Mouse (Mus musculus): ENCODE results near the gene N4bp3. TPM values are rescaled to one million over a fixed set of nuclear protein-coding genes. Genes with fewer than 3 reads are reported as not detected.
A peak's percentile ranks its signal among the peaks of the same experiment; 100 is the strongest.

Gene N4bp3
- total RNA-seq, 1 experiment = 23.7 TPM

GRCm38 (mm10) chr11:51606447-51607095, 44.1 kb downstream of the N4bp3 start, which contains the start of gene Hnrnpab:
Gene Hnrnpab (minus strand): TSS chr11:51606847.
- DNase-seq (ENCODE audit: low read depth, low spot score) = peak; percentile 94
- peak within 1 kb of the TSS; percentile 70 to 94 for H3K4me3 ChIP-seq (ENCODE audit: insufficient read depth in 1 of 2, low read depth in 1 of 2, low read length in 2 of 2, poor library complexity in 1 of 2, severe bottlenecking in 1 of 2)
- peaks cover 43% of the 10 kb centered on the region for H3K36me3 ChIP-seq (ENCODE audit: control insufficient read depth, insufficient read depth, low read length, poor library complexity, severe bottlenecking)

GRCm38 (mm10) chr11:51605602-51606446, 44.8 kb downstream of the N4bp3 start:
- H3K27ac ChIP-seq (ENCODE audit: insufficient read depth, low read depth, low read length, poor library complexity, severe bottlenecking) = peak overlapping the region; percentile 89
- peak; percentile 69 for DNase-seq (ENCODE audit: low read depth, low spot score)
- TF ChIP-seq HCFC1 (IDR thresholded peaks at IDR 0.05; ENCODE audit: borderline replicate concordance, insufficient read depth, low read length) (peak; percentile 54), ZC3H11A (IDR thresholded peaks at IDR 0.05; ENCODE audit: borderline replicate concordance, low read depth, low read length) (no peak), ZNF384 (IDR thresholded peaks at IDR 0.05; ENCODE audit: low read depth, low read length) (no peak), CHD2 (IDR thresholded peaks at IDR 0.05; ENCODE audit: low read depth, low read length) (no peak)
- in situ Hi-C loops (cut with MboI; ENCODE audit: low sequenced_read_pairs in 2 of 2, unreplicated experiment in 2 of 2) = no loop called here
- peak overlapping the region; percentile 98 for H3K9ac ChIP-seq (ENCODE audit: insufficient read depth, low read depth, low read length, poor library complexity, severe bottlenecking)
- H3K4me1 ChIP-seq (ENCODE audit: control insufficient read depth in 2 of 2, insufficient read depth in 2 of 2, low read length in 2 of 2, poor library complexity in 1 of 2) = peaks cover 4 to 7% of the 10 kb centered on the region in 2 experiments; a peak in 2 of 4 replicates
- no peaks in the 10 kb centered on the region for H3K9me3 ChIP-seq (ENCODE audit: control insufficient read depth, insufficient read depth, low read depth, low read length)
- peaks cover 50% of the 10 kb centered on the region for H3K36me3 ChIP-seq (ENCODE audit: control insufficient read depth, insufficient read depth, low read length, poor library complexity, severe bottlenecking)
- H3K4me3 ChIP-seq (ENCODE audit: insufficient read depth in 1 of 2, low read depth in 1 of 2, low read length in 2 of 2, poor library complexity in 1 of 2, severe bottlenecking in 1 of 2) = peak overlapping the region; percentile 70 to 94

More at GRCm38 (mm10) chr11:51606447-51607095, 44.1 kb downstream of the N4bp3 start, which contains the start of gene Hnrnpab:
- H3K4me1 ChIP-seq (ENCODE audit: control insufficient read depth in 2 of 2, insufficient read depth in 2 of 2, low read length in 2 of 2, poor library complexity in 1 of 2) = peaks cover 4 to 7% of the 10 kb centered on the region in 2 experiments; a peak in 2 of 4 replicates
- H3K27ac ChIP-seq (ENCODE audit: insufficient read depth, low read depth, low read length, poor library complexity, severe bottlenecking) = peak within 1 kb of the TSS; percentile 89
- in situ Hi-C loops (cut with MboI; ENCODE audit: low sequenced_read_pairs in 2 of 2, unreplicated experiment in 2 of 2) = no loop called here
- peak within 1 kb of the TSS; percentile 98 for H3K9ac ChIP-seq (ENCODE audit: insufficient read depth, low read depth, low read length, poor library complexity, severe bottlenecking)
- H3K9me3 ChIP-seq (ENCODE audit: control insufficient read depth, insufficient read depth, low read depth, low read length) = no peaks in the 10 kb centered on the region
- TF ChIP-seq ZNF384 (IDR thresholded peaks at IDR 0.05; ENCODE audit: low read depth, low read length) = no peak
- TF ChIP-seq CHD2 (IDR thresholded peaks at IDR 0.05; ENCODE audit: low read depth, low read length) = peak; percentile 94
- TF ChIP-seq MAFK (IDR thresholded peaks at IDR 0.05; ENCODE audit: insufficient read depth, low read depth, low read length) = no peak
- TF ChIP-seq ZC3H11A (IDR thresholded peaks at IDR 0.05; ENCODE audit: borderline replicate concordance, low read depth, low read length) = no peak
- peak; percentile 81 for TF ChIP-seq HCFC1 (IDR thresholded peaks at IDR 0.05; ENCODE audit: borderline replicate concordance, insufficient read depth, low read length)

GRCm38 (mm10) chr11:51602253-51602652, 48.4 kb downstream of the N4bp3 start:
- DNase-seq (ENCODE audit: low read depth, low spot score) = no peak
- Histone ChIP-seq H3K9me3 (ENCODE audit: control insufficient read depth, insufficient read depth, low read depth, low read length) (no peaks in the 10 kb centered on the region), H3K4me3 (ENCODE audit: insufficient read depth in 1 of 2, low read depth in 1 of 2, low read length in 2 of 2, poor library complexity in 1 of 2, severe bottlenecking in 1 of 2) (peak overlapping the region in 1 of 2 experiments; percentile 7; a peak in 1 of 4 replicates), H3K36me3 (ENCODE audit: control insufficient read depth, insufficient read depth, low read length, poor library complexity, severe bottlenecking) (peaks cover 83% of the 10 kb centered on the region), H3K27ac (ENCODE audit: insufficient read depth, low read depth, low read length, poor library complexity, severe bottlenecking) (0 out of 2 replicates have a peak overlapping the region, but pooled peaks have one; percentile 32), H3K4me1 (ENCODE audit: control insufficient read depth in 2 of 2, insufficient read depth in 2 of 2, low read length in 2 of 2, poor library complexity in 1 of 2) (peaks cover 2 to 4% of the 10 kb centered on the region in 2 experiments; a peak in 1 of 4 replicates), H3K9ac (ENCODE audit: insufficient read depth, low read depth, low read length, poor library complexity, severe bottlenecking) (no peak overlapping the region)
- TF ChIP-seq HCFC1 (IDR thresholded peaks at IDR 0.05; ENCODE audit: borderline replicate concordance, insufficient read depth, low read length) (no peak), CHD2 (IDR thresholded peaks at IDR 0.05; ENCODE audit: low read depth, low read length) (no peak)
- in situ Hi-C loops (cut with MboI; ENCODE audit: low sequenced_read_pairs in 2 of 2, unreplicated experiment in 2 of 2) = no loop called here

- no peak for DNase-seq (ENCODE audit: low read depth, low spot score)
- H3K9me3 ChIP-seq (ENCODE audit: control insufficient read depth, insufficient read depth, low read depth, low read length) = no peaks in the 10 kb centered on the region
- in situ Hi-C loops (cut with MboI; ENCODE audit: low sequenced_read_pairs in 2 of 2, unreplicated experiment in 2 of 2) = no loop called here
- no peak overlapping the region for H3K27ac ChIP-seq (ENCODE audit: insufficient read depth, low read depth, low read length, poor library complexity, severe bottlenecking)
- no peak overlapping the region for H3K9ac ChIP-seq (ENCODE audit: insufficient read depth, low read depth, low read length, poor library complexity, severe bottlenecking)
- peaks cover 0 to 3% of the 10 kb centered on the region in 2 experiments; a peak in 2 of 4 replicates for H3K4me1 ChIP-seq (ENCODE audit: control insufficient read depth in 2 of 2, insufficient read depth in 2 of 2, low read length in 2 of 2, poor library complexity in 1 of 2)
- H3K36me3 ChIP-seq (ENCODE audit: control insufficient read depth, insufficient read depth, low read length, poor library complexity, severe bottlenecking) = peaks cover 70% of the 10 kb centered on the region
- no peak; the same call in 1 of the 2 replicates for TF ChIP-seq CHD2 (IDR thresholded peaks at IDR 0.05; ENCODE audit: low read depth, low read length)
- TF ChIP-seq MAFK (IDR thresholded peaks at IDR 0.05; ENCODE audit: insufficient read depth, low read depth, low read length) = no peak
- no peak for TF ChIP-seq ZC3H11A (IDR thresholded peaks at IDR 0.05; ENCODE audit: borderline replicate concordance, low read depth, low read length)
- no peak for TF ChIP-seq ZNF384 (IDR thresholded peaks at IDR 0.05; ENCODE audit: low read depth, low read length)
- no peak for TF ChIP-seq HCFC1 (IDR thresholded peaks at IDR 0.05; ENCODE audit: borderline replicate concordance, insufficient read depth, low read length)
- H3K4me3 ChIP-seq (ENCODE audit: insufficient read depth in 1 of 2, low read depth in 1 of 2, low read length in 2 of 2, poor library complexity in 1 of 2, severe bottlenecking in 1 of 2) = no peak overlapping the region
These were observed 53.1 kb downstream of the N4bp3 start for GRCm38 (mm10) chr11:51597553-51597952.

Data from ES-E14 (cell line).